Mouse (Mus musculus): ENCODE results near the gene 4930402H24Rik. TPM values are rescaled to one million over a fixed set of nuclear protein-coding genes. Genes with fewer than 3 reads are reported as not detected.

The 4930402H24Rik gene
- polyA plus RNA-seq, 1 experiment = 11.7 TPM

GRCm38 (mm10) chr2:130735281-130735680 is 170.9 kb downstream of the 4930402H24Rik start:
- no peaks in the 10 kb centered on the region for H3K79me2 ChIP-seq (ENCODE audit: control insufficient read depth, insufficient read depth)
- H3K4me3 ChIP-seq (ENCODE audit: insufficient read depth, poor library complexity, severe bottlenecking) = no peak overlapping the region
- H3K79me3 ChIP-seq (ENCODE audit: low read depth) = no peaks in the 10 kb centered on the region
- H3K36me3 ChIP-seq (ENCODE audit: control insufficient read depth, insufficient read depth) = peaks cover 37% of the 10 kb centered on the region
- no peak overlapping the region for H3ac ChIP-seq (ENCODE audit: control insufficient read depth, insufficient read length, low read depth)
- TF ChIP-seq USF1 (IDR thresholded peaks at IDR 0.05; ENCODE audit: low read depth) = no peak
- TF ChIP-seq MYOD1 (IDR thresholded peaks at IDR 0.05; ENCODE audit: control insufficient read depth, insufficient read length, low read depth) = no peak
- TF ChIP-seq FOSL1 (IDR thresholded peaks at IDR 0.05; ENCODE audit: insufficient read depth, low read length, poor library complexity, severe bottlenecking) = no peak
- TF ChIP-seq CTCF (IDR thresholded peaks at IDR 0.05; ENCODE audit: control insufficient read depth, insufficient read depth, insufficient read length) = no peak
- no peaks in the 10 kb centered on the region for H3K27me3 ChIP-seq (ENCODE audit: control insufficient read depth, insufficient read depth, insufficient read length)

GRCm38 (mm10) chr2:130733444-130733843 is 172.8 kb downstream of the 4930402H24Rik start:
- no peaks in the 10 kb centered on the region for H3K27me3 ChIP-seq (ENCODE audit: control insufficient read depth, insufficient read depth, insufficient read length)
- H3K79me2 ChIP-seq (ENCODE audit: control insufficient read depth, insufficient read depth) = no peaks in the 10 kb centered on the region
- no peak overlapping the region for H3K4me3 ChIP-seq (ENCODE audit: insufficient read depth, poor library complexity, severe bottlenecking)
- TF ChIP-seq MYOG (IDR thresholded peaks at IDR 0.05; ENCODE audit: control insufficient read depth, extremely low read depth, insufficient read length) (no peak), CTCF (IDR thresholded peaks at IDR 0.05; ENCODE audit: control insufficient read depth, insufficient read depth, insufficient read length) (no peak), MYOD1 (IDR thresholded peaks at IDR 0.05; ENCODE audit: control insufficient read depth, insufficient read length, low read depth) (no peak), MAX (IDR thresholded peaks at IDR 0.05) (no peak), USF1 (IDR thresholded peaks at IDR 0.05; ENCODE audit: low read depth) (no peak), FOSL1 (IDR thresholded peaks at IDR 0.05; ENCODE audit: insufficient read depth, low read length, poor library complexity, severe bottlenecking) (no peak), CEBPB (IDR thresholded peaks at IDR 0.05; ENCODE audit: low read depth) (no peak)
- H3ac ChIP-seq (ENCODE audit: control insufficient read depth, insufficient read length, low read depth) = no peak overlapping the region
- no peaks in the 10 kb centered on the region for H3K79me3 ChIP-seq (ENCODE audit: low read depth)
- peaks cover 47% of the 10 kb centered on the region for H3K36me3 ChIP-seq (ENCODE audit: control insufficient read depth, insufficient read depth)

DNA sequence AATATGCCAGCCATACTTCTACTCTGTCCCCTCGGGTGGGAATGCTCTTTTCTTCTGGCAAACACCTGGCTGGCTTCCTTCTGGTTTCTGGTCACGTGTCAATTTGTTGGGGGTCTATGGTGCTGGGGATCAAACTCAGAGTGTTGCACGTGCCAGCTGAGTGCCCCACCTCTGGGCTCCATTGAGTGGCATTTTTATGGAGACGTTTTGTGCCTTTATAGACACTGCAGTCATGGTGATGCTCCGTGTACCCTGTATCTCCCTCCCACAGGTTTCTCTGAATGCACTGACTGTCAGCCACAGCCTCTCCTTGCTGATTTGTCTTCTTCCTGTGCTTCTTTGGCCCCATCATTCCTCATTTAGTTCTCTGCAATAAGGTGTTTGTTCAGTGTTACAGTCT is 174.4 kb downstream of the 4930402H24Rik start:
- Histone ChIP-seq H3K79me2 (ENCODE audit: control insufficient read depth, insufficient read depth) (no peaks in the 10 kb centered on the region), H3K36me3 (ENCODE audit: control insufficient read depth, insufficient read depth) (peaks cover 59% of the 10 kb centered on the region), H3K27me3 (ENCODE audit: control insufficient read depth, insufficient read depth, insufficient read length) (no peaks in the 10 kb centered on the region), H3ac (ENCODE audit: control insufficient read depth, insufficient read length, low read depth) (no peak overlapping the region), H3K4me3 (ENCODE audit: insufficient read depth, poor library complexity, severe bottlenecking) (no peak overlapping the region), H3K79me3 (ENCODE audit: low read depth) (no peaks in the 10 kb centered on the region)
- no peak for TF ChIP-seq CTCF (IDR thresholded peaks at IDR 0.05; ENCODE audit: control insufficient read depth, insufficient read depth, insufficient read length)
- TF ChIP-seq MAX (IDR thresholded peaks at IDR 0.05) = no peak
- no peak for TF ChIP-seq CEBPB (IDR thresholded peaks at IDR 0.05; ENCODE audit: low read depth)
- TF ChIP-seq MYOG (IDR thresholded peaks at IDR 0.05; ENCODE audit: control insufficient read depth, extremely low read depth, insufficient read length) = no peak
- TF ChIP-seq FOSL1 (IDR thresholded peaks at IDR 0.05; ENCODE audit: insufficient read depth, low read length, poor library complexity, severe bottlenecking) = no peak
- no peak for TF ChIP-seq USF1 (IDR thresholded peaks at IDR 0.05; ENCODE audit: low read depth)
- no peak for TF ChIP-seq MYOD1 (IDR thresholded peaks at IDR 0.05; ENCODE audit: control insufficient read depth, insufficient read length, low read depth)

GRCm38 (mm10) chr2:130730746-130731145 is 175.5 kb downstream of the 4930402H24Rik start:
- H3K79me2 ChIP-seq (ENCODE audit: control insufficient read depth, insufficient read depth) = no peaks in the 10 kb centered on the region
- peaks cover 54% of the 10 kb centered on the region for H3K36me3 ChIP-seq (ENCODE audit: control insufficient read depth, insufficient read depth)
- H3ac ChIP-seq (ENCODE audit: control insufficient read depth, insufficient read length, low read depth) = no peak overlapping the region
- H3K4me3 ChIP-seq (ENCODE audit: insufficient read depth, poor library complexity, severe bottlenecking) = no peak overlapping the region
- H3K79me3 ChIP-seq (ENCODE audit: low read depth) = no peaks in the 10 kb centered on the region
- no peak for TF ChIP-seq MYOG (IDR thresholded peaks at IDR 0.05; ENCODE audit: control insufficient read depth, extremely low read depth, insufficient read length)
- TF ChIP-seq CTCF (IDR thresholded peaks at IDR 0.05; ENCODE audit: control insufficient read depth, insufficient read depth, insufficient read length) = no peak
- TF ChIP-seq CEBPB (IDR thresholded peaks at IDR 0.05; ENCODE audit: low read depth) = no peak
- no peak for TF ChIP-seq MYOD1 (IDR thresholded peaks at IDR 0.05; ENCODE audit: control insufficient read depth, insufficient read length, low read depth)
- TF ChIP-seq FOSL1 (IDR thresholded peaks at IDR 0.05; ENCODE audit: insufficient read depth, low read length, poor library complexity, severe bottlenecking) = no peak
- no peak for TF ChIP-seq USF1 (IDR thresholded peaks at IDR 0.05; ENCODE audit: low read depth)
- no peak for TF ChIP-seq MAX (IDR thresholded peaks at IDR 0.05)
- no peaks in the 10 kb centered on the region for H3K27me3 ChIP-seq (ENCODE audit: control insufficient read depth, insufficient read depth, insufficient read length)

GRCm38 (mm10) chr2:130728906-130729585 is 177.2 kb downstream of the 4930402H24Rik start:
- Histone ChIP-seq H3K79me2 (ENCODE audit: control insufficient read depth, insufficient read depth) (no peaks in the 10 kb centered on the region), H3K27me3 (ENCODE audit: control insufficient read depth, insufficient read depth, insufficient read length) (no peaks in the 10 kb centered on the region), H3ac (ENCODE audit: control insufficient read depth, insufficient read length, low read depth) (no peak overlapping the region), H3K36me3 (ENCODE audit: control insufficient read depth, insufficient read depth) (peaks cover 48% of the 10 kb centered on the region), H3K4me3 (ENCODE audit: insufficient read depth, poor library complexity, severe bottlenecking) (no peak overlapping the region), H3K79me3 (ENCODE audit: low read depth) (no peaks in the 10 kb centered on the region)
- TF ChIP-seq USF1 (IDR thresholded peaks at IDR 0.05; ENCODE audit: low read depth) = no peak
- no peak for TF ChIP-seq CEBPB (IDR thresholded peaks at IDR 0.05; ENCODE audit: low read depth)

DNA sequence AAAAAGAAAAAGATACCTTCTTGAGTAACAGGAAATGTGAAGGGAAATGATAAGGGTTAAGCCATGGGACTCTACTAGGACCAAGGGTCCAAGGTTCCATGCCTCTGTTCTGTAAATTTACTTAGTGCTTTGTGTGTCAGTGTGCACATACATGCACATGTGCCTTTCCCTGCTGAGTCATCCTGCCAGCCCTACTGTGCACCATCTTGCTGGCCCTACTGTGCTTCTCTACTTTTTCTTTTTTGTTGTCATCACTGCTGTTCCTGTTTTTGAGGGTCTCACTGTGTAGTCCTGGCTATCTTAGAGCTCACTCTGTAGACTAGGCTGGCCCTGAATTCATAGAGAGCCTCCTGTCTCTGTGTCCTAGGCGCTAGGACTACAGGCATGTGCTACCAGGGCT is 178.5 kb downstream of the 4930402H24Rik start:
- TF ChIP-seq CEBPB (IDR thresholded peaks at IDR 0.05; ENCODE audit: low read depth) = no peak
- TF ChIP-seq MAX (IDR thresholded peaks at IDR 0.05) = no peak
- no peak for TF ChIP-seq FOSL1 (IDR thresholded peaks at IDR 0.05; ENCODE audit: insufficient read depth, low read length, poor library complexity, severe bottlenecking)
- no peak for TF ChIP-seq USF1 (IDR thresholded peaks at IDR 0.05; ENCODE audit: low read depth)
- no peak for TF ChIP-seq MYOG (IDR thresholded peaks at IDR 0.05; ENCODE audit: control insufficient read depth, extremely low read depth, insufficient read length)
- no peak for TF ChIP-seq MYOD1 (IDR thresholded peaks at IDR 0.05; ENCODE audit: control insufficient read depth, insufficient read length, low read depth)
- no peak for TF ChIP-seq CTCF (IDR thresholded peaks at IDR 0.05; ENCODE audit: control insufficient read depth, insufficient read depth, insufficient read length)
- no peak overlapping the region for H3ac ChIP-seq (ENCODE audit: control insufficient read depth, insufficient read length, low read depth)

More for the DNA sequence above, 178.5 kb downstream of the 4930402H24Rik start:
- H3K27me3 ChIP-seq (ENCODE audit: control insufficient read depth, insufficient read depth, insufficient read length) = no peaks in the 10 kb centered on the region
- H3K4me3 ChIP-seq (ENCODE audit: insufficient read depth, poor library complexity, severe bottlenecking) = no peak overlapping the region
- H3K36me3 ChIP-seq (ENCODE audit: control insufficient read depth, insufficient read depth) = peaks cover 45% of the 10 kb centered on the region
- no peaks in the 10 kb centered on the region for H3K79me3 ChIP-seq (ENCODE audit: low read depth)
- H3K79me2 ChIP-seq (ENCODE audit: control insufficient read depth, insufficient read depth) = no peaks in the 10 kb centered on the region
